Mouse (Mus musculus) liver, embryonic 15.5 days (tissue): ENCODE measurements at regions not wholly inside any gene's neighbourhood (a gene's known extent, or its start where the extent isn't known, plus 50 kb on each side); places are given as distances from the start of the nearest gene placed in this dataset.
"Not testable (repeated sequence)": the region's sequence is repeated elsewhere in the genome, so short reads cannot be mapped to it uniquely, and the experiment has no call there.

Source experiments
- ATAC-seq: fragments of 200-750 bp; cut with Nextera tagmentation; 2 replicates; pipeline ENCODE4 v1.8.0; 2017; ENCODE audit warnings: moderate number of reproducible peaks, mild to moderate bottlenecking, moderate library complexity; ENCODE audit not compliant: insufficient read depth
- H3K27ac ChIP-seq: fragments of 300-500 bp; sonication (generic); replicated peaks from 2 replicates; pipeline ENCODE4 v1.5.1; 2015; ENCODE audit warnings: mild to moderate bottlenecking, inconsistent platforms
- H3K27me3 ChIP-seq: fragments of 300-500 bp; sonication (generic); 2 replicates; pipeline ENCODE4 v1.6.1; 2015; ENCODE audit warnings: mild to moderate bottlenecking, inconsistent platforms
- H3K36me3 ChIP-seq: fragments of 300-500 bp; sonication (generic); replicated peaks from 2 replicates; pipeline ENCODE4 v1.6.1; 2015; ENCODE audit warnings: moderate library complexity, mild to moderate bottlenecking, inconsistent platforms
- H3K4me1 ChIP-seq: fragments of 300-500 bp; sonication (generic); replicated peaks from 2 replicates; pipeline ENCODE4 v1.6.1; 2015; ENCODE audit warnings: inconsistent platforms
- H3K4me2 ChIP-seq: fragments of 300-500 bp; sonication (generic); 2 replicates; pipeline ENCODE4 v1.6.1; 2015; ENCODE audit warnings: moderate library complexity, mild to moderate bottlenecking, inconsistent platforms
- H3K4me3 ChIP-seq: fragments of 300-500 bp; sonication (generic); replicated peaks from 2 replicates; pipeline ENCODE4 v1.5.1; 2015; ENCODE audit warnings: mild to moderate bottlenecking, inconsistent platforms
- H3K9ac ChIP-seq: fragments of 300-500 bp; sonication (generic); 2 replicates; pipeline ENCODE4 v1.6.1; 2015; ENCODE audit warnings: moderate library complexity, mild to moderate bottlenecking, inconsistent platforms
- H3K9me3 ChIP-seq: fragments of 300-500 bp; sonication (generic); replicated peaks from 2 replicates; pipeline ENCODE4 v1.6.1; 2016; ENCODE audit warnings: inconsistent platforms
- WGBS: fragments of 180-500 bp; shearing (Covaris S2); methylation state at CpG from one replicate; pipeline ENCODE4 v1.1.7; 2015; ENCODE audit warnings: mixed read lengths; ENCODE audit not compliant: insufficient replicate concordance; 5-methylcytosine and 5-hydroxymethylcytosine counted together

GRCm38 (mm10) chr7:60293556-60293955 is 153.5 kb upstream of the Snrpn start:
- Histone ChIP-seq H3K27me3 (no peaks in the 10 kb centered on the region), H3K27ac (no peak overlapping the region)
- 61% methylated on average over 9 of the region's 9 CpGs for WGBS

GRCm38 (mm10) chr7:60244187-60244866 is 104.3 kb upstream of the Snrpn start:
- not testable (repeated sequence) for H3K27ac ChIP-seq, H3K36me3 ChIP-seq, H3K4me1 ChIP-seq, H3K27me3 ChIP-seq, H3K9ac ChIP-seq, H3K9me3 ChIP-seq
- WGBS: 14% methylated on average over 22 of the region's 22 CpGs
- Histone ChIP-seq H3K4me2 (peak overlapping the region; percentile 60), H3K4me3 (peak overlapping the region; percentile 49)
- ATAC-seq: peak; percentile 81

More at GRCm38 (mm10) chr7:60293556-60293955, 153.5 kb upstream of the Snrpn start:
- H3K4me1 ChIP-seq: no peaks in the 10 kb centered on the region
- no peak overlapping the region for H3K4me2 ChIP-seq
- no peak for ATAC-seq
- H3K36me3 ChIP-seq: no peaks in the 10 kb centered on the region
- H3K4me3 ChIP-seq: no peak overlapping the region
- no peaks in the 10 kb centered on the region for H3K9me3 ChIP-seq
- no peak overlapping the region for H3K9ac ChIP-seq

DNA sequence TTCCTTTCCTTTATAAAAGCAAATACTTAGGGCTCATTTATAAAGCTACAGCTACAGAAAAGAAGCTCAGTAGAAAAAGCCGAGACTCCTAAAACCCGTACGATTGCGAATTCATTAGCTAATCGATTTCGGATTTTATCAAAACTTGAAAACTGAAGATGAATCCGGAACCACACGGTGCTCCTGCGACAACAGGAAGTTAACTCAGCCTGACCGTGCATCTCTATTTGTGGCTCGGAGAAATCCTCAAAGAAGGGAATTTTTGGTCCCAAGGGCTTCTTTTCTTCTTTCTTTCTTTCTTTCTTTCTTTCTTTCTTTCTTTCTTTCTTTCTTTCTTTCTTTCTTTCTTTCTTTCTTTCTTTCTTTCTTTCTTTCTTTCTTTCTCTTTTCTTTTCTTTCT is 103.7 kb upstream of the Snrpn start:
- not testable (repeated sequence) for H3K4me1 ChIP-seq, H3K9me3 ChIP-seq, H3K9ac ChIP-seq, H3K27me3 ChIP-seq, H3K27ac ChIP-seq, H3K36me3 ChIP-seq
- WGBS: 17% methylated on average over 11 of the region's 11 CpGs
- peak; percentile 61 for ATAC-seq
- H3K4me2 ChIP-seq: peak overlapping the region; percentile 49
- peak overlapping the region; percentile 49 for H3K4me3 ChIP-seq

DNA sequence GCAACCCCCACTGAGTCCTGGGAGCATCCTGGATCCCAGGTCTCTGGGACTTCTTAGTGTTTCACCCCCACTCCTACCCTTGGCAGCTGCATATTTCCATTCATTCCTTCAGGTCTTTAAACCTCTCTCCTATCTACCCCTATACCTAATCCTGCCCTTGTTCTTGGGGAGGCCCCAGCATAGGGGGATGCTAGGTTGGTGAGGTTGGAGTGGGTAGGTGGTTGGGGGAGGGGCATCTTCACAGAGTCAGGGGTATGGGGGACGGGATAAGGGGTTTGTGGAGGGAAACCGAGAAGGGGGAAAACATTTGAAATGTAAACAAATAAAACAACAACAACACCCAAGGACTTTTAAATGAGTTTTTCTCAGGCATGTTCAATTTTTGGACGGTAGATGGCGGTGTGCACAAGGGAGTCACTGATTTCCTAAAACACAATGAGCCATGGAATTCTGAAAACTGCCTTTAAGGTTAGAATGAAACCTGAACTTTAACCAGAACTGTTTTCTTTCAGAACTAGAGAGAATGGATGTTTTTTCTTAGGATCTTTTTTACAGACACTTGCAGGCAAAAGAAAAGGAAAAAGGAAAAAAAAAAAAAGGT is 98.7 kb upstream of the Snrpn start:
- not testable (repeated sequence) for ATAC-seq, H3K9me3 ChIP-seq, H3K36me3 ChIP-seq, H3K4me1 ChIP-seq, H3K27ac ChIP-seq, H3K4me3 ChIP-seq, H3K9ac ChIP-seq, H3K27me3 ChIP-seq, H3K4me2 ChIP-seq
- 1% methylated on average over 4 of the region's 4 CpGs for WGBS

DNA sequence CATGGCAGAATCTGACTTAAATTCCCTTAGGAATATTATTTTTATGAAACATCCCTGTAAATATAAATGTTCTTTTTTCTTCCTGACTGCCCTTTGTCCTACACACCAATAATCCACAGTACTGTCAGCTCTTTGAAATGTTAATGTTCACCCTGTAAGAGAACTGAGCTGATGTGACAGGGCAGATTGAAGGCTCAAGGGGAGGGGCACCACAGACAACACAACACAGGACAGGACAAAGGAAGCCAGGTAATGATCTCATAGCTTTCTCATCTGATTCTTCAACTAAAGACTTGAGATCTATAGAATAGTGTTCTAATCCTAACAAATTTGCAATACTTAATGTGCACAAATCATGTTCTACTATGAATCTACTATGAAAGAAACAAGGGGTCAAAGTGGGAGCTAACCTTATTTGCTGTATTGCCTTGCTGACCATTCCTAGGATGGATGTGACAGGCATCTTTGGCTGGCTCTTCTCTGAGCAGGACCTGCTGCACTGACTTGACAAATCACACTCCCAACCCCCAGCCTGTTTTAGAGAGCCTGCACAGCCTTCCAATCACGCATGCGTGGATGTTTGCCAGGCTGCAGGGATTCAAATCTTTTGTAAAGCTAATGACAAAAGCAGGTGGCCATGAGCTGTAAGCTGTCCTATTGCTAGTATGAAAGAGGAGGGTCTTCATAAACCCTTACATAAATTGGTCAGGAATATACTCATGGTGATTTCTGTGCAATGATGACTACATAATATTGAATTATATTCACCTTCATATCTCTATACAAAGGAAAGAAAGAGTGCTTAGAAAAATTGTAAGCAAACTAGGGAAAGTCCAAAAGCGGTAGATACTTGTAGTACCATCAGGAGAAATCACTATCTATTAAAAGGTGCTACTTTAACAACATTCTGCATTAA is 76.6 kb upstream of the Snrpn start:
- H3K9me3 ChIP-seq, H3K36me3 ChIP-seq, ATAC-seq, H3K27ac ChIP-seq, H3K9ac ChIP-seq, H3K4me2 ChIP-seq, H3K4me1 ChIP-seq, H3K27me3 ChIP-seq, H3K4me3 ChIP-seq: not testable (repeated sequence)
- 51% methylated on average over 3 of the region's 3 CpGs for WGBS
